Mouse (Mus musculus): ENCODE measurements at regions not wholly inside any gene's neighbourhood (a gene's known extent, or its start where the extent isn't known, plus 50 kb on each side); places are given as distances from the start of the nearest gene placed in this dataset.

DNA sequence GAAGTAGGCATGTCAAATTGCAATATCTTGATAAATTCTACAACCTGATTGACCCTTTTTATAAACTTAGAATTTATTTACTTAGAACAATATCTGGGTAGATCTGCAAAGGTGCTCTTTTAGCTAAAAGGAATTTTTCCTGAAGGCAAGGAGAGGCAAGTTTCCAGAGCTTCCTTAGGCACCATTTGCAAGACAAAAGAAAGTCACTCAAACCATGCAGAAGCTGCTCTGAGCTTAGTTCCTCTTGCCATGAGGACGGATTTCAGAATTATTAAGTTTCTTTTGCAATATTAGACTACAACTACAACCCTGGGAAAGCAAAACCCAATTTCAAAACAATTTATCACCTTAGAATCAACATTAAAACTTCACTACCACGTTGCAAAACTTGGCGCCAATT, 429.2 kb upstream of the Magi2 start:
- peak; percentile 72 for DNase-seq (ENCODE audit: low read depth, low spot score)

DNA sequence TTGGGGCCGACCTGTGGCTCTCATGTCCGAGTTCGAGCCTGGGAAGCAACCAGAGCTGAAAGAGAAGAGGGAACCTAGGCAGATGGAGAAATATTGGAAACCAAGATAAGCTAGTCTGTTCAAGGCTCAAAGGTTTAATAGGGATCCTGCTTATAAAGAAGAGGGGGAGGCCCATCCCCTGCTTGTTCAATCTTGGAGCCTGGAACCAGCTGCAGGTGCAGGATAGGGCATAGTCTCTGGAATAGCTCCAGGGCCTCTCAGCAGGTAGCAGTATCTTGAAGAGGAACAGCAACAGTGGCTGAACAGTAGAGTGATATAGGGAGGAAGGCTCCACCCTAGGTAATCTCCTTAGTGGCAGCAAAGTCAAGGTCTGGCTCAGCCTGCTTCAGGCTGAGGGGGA, 427.3 kb upstream of the Magi2 start:
- peak; percentile 86 for DNase-seq (ENCODE audit: low read depth, low spot score)

Measured in R1 (cell line).